Mouse (Mus musculus) monocyte, adult 5-6 weeks (primary cell): Measurements from ENCODE around the gene Galnt5. TPM values are rescaled to one million over a fixed set of nuclear protein-coding genes. Genes with fewer than 3 reads are reported as not detected.

Experiments
- ATAC-seq: fragments of 153-309, 156-312 bp; replicated peaks from 2 replicates; pipeline ENCODE4 v1.8.0; 2017; ENCODE audit warnings: mild to moderate bottlenecking; ENCODE audit not compliant: low TSS enrichment, insufficient number of reproducible peaks, severe bottlenecking, poor library complexity, low FRiP score
- total RNA-seq: library from RNA; stranded (forward); fragments of 200-1000, 200-491, 200-594 nt; gene quantifications from 3 replicates; pipeline ENCODE4 v1.2.3, GENCODE M21; 2017

Galnt5 gene
- total RNA-seq: not detected in 3 replicates

GRCm38 (mm10) chr2:57997752-57998430, at the start of gene Galnt5:
Galnt5 (plus strand) TSS chr2:57997884.
- no peak for ATAC-seq

GRCm38 (mm10) chr2:57951620-57952019, 46.1 kb upstream of the Galnt5 start:
- no peak for ATAC-seq

- no peak for ATAC-seq
These were observed 36.9 kb upstream of the Galnt5 start for GRCm38 (mm10) chr2:57960786-57961185.

GRCm38 (mm10) chr2:57982248-57982647, 15.4 kb upstream of the Galnt5 start:
- ATAC-seq: no peak

- ATAC-seq: no peak
These were observed 6.6 kb upstream of the Galnt5 start for GRCm38 (mm10) chr2:57991084-57991483.

- ATAC-seq: no peak
These were observed 3.8 kb downstream of the Galnt5 start for GRCm38 (mm10) chr2:58001497-58001896.

GRCm38 (mm10) chr2:58007081-58007480, 9.4 kb downstream of the Galnt5 start:
- no peak for ATAC-seq

GRCm38 (mm10) chr2:58023556-58023955, 25.9 kb downstream of the Galnt5 start:
- no peak for ATAC-seq

- no peak for ATAC-seq
These were observed 29.1 kb downstream of the Galnt5 start for GRCm38 (mm10) chr2:58026740-58027139.

GRCm38 (mm10) chr2:58029404-58029803, 31.7 kb downstream of the Galnt5 start:
- peak; percentile 67 for ATAC-seq

- ATAC-seq: no peak
These were observed 33.7 kb downstream of the Galnt5 start for GRCm38 (mm10) chr2:58031431-58031830.

- no peak for ATAC-seq
These were observed 38.0 kb downstream of the Galnt5 start for GRCm38 (mm10) chr2:58035635-58036034.

GRCm38 (mm10) chr2:58036926-58037325, 39.2 kb downstream of the Galnt5 start:
- ATAC-seq: no peak

GRCm38 (mm10) chr2:58041867-58042266, 44.2 kb downstream of the Galnt5 start:
- peak; percentile 40; the same call in 1 of the 2 replicates for ATAC-seq

- ATAC-seq: no peak
These were observed 55.3 kb downstream of the Galnt5 start, which contains the start of gene Ermn for GRCm38 (mm10) chr2:58052821-58053581. Ermn (minus strand) TSS chr2:58052864.

GRCm38 (mm10) chr2:58055383-58055782, 57.7 kb downstream of the Galnt5 start:
- peak; percentile 85 for ATAC-seq

GRCm38 (mm10) chr2:58079849-58080248, 82.2 kb downstream of the Galnt5 start:
- ATAC-seq: no peak

GRCm38 (mm10) chr2:58086420-58086819, 88.7 kb downstream of the Galnt5 start:
- no peak for ATAC-seq

GRCm38 (mm10) chr2:58094818-58095217, 97.1 kb downstream of the Galnt5 start:
- ATAC-seq: no peak
